Mouse (Mus musculus): ENCODE results near the gene Ccl27b.
"Not testable (repeated sequence)": the region's sequence is repeated elsewhere in the genome, so short reads cannot be mapped to it uniquely, and the experiment has no call there.

Ccl27b gene

DNA sequence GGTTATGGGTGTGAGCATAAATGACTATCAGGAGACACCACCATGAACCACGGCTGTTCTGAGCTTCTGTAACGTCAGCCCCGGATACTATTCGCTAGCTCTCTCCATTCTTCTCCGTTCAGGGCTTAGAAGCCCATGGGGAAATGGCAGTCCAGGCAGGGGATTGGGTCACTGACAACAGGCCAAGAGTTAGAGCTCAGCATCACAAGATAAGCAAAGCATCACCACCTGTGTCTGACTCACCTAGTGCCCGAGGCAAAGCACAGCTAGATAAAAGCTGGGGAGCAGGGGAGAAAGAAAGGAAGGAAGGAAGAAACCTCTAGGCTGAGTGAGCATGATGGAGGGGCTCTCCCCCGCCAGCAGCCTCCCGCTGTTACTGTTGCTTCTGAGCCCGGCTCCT is at the start of gene Ccl27b:
Ccl27b (plus strand) TSS at position 301 of the 400 bp plus-strand sequence.
- DNase-seq (ENCODE audit: low spot score): not testable (repeated sequence)

DNA sequence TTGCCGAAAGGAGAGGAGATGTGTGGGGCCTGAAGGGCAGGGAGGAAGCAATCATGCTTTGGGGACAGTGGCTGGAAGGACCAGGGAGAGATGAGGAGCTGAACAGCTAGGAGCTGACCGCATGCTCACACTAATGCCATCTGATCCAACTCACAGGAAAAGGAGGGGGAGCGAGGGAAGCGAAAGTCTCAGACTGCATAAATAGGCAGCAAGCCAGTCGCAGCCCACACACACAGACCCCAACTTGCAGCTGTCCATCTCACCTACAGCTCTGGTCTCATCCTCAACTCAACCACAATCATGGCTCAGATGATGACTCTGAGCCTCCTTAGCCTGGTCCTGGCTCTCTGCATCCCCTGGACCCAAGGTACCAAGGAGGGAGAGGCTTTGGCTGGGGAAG is 43.2 kb upstream of the Ccl27b start, which contains the start of gene Gm10591:
Gm10591 (plus strand) TSS at position 301 of the 400 bp plus-strand sequence.
- DNase-seq (ENCODE audit: low spot score): not testable (repeated sequence)

DNA sequence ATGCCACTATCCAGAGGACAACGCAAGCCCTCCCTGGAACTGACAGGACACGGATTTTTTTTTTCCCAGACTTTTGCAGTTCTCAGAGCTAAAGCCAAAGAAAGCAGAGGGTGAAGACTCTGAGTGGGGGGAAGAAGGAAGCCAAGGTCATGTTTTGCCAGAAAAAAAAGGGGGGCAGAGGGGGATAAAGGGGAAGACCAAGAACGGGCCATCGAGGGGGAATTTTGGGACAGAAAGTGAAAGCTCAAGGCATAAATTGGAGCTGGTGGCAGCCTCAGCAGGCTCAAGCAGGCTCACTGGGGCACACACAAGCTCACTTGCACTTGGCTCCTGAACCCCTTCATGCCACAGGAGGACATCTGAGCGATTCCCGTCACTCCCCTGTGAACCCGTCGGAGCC is 25.6 kb upstream of the Ccl27b start, which contains the start of gene Gm2564:
Gm2564 (plus strand) TSS at position 301 of the 400 bp plus-strand sequence.
- DNase-seq (ENCODE audit: low spot score): not testable (repeated sequence)

DNA sequence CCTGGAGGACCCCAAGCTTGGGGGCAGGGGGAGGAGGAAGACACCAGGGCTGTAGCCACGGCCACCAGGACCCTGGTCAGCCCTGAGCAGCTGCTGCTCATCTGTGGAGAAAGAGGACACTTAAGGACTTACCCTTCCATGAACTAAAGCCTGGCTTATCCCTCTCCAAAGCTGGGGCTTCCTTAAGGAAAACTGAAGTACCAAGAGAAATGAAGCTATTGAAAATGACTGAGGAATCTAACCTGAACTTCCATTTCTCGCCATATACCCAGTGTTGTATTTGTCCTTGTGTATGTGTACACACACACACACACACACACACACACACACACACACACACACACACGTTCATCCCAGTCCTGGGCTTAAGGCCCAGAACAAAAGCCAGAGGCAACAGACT is 6.7 kb downstream of the Ccl27b start, which contains the start of gene Il11ra2:
Il11ra2 (minus strand) TSS at position 101 of the 400 bp plus-strand sequence.
- DNase-seq (ENCODE audit: low spot score): not testable (repeated sequence)

DNA sequence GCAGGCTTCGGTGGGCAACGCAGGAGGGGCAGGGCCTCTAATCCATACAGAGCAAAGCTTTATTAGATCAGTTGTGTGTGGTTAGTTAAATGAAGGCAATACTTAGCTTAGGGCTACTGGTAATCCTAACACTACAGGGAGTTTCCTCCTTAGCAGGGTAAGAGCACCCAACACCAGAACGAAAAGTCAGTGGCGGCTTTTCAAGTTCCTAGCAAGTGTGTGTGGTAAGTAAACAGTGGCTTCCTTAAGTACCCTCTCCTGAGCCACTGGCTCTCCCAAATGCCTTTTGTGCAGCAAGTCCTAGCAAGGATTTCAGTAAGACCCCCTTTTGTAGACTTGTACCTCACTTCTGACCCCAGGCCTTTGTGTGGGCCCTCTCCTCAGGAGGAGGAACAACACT is 20.4 kb downstream of the Ccl27b start:
- DNase-seq (ENCODE audit: low spot score): not testable (repeated sequence)

- DNase-seq (ENCODE audit: low spot score): not testable (repeated sequence)
These were observed 24.3 kb downstream of the Ccl27b start for GRCm38 (mm10) chr4:42679365-42679764.

DNA sequence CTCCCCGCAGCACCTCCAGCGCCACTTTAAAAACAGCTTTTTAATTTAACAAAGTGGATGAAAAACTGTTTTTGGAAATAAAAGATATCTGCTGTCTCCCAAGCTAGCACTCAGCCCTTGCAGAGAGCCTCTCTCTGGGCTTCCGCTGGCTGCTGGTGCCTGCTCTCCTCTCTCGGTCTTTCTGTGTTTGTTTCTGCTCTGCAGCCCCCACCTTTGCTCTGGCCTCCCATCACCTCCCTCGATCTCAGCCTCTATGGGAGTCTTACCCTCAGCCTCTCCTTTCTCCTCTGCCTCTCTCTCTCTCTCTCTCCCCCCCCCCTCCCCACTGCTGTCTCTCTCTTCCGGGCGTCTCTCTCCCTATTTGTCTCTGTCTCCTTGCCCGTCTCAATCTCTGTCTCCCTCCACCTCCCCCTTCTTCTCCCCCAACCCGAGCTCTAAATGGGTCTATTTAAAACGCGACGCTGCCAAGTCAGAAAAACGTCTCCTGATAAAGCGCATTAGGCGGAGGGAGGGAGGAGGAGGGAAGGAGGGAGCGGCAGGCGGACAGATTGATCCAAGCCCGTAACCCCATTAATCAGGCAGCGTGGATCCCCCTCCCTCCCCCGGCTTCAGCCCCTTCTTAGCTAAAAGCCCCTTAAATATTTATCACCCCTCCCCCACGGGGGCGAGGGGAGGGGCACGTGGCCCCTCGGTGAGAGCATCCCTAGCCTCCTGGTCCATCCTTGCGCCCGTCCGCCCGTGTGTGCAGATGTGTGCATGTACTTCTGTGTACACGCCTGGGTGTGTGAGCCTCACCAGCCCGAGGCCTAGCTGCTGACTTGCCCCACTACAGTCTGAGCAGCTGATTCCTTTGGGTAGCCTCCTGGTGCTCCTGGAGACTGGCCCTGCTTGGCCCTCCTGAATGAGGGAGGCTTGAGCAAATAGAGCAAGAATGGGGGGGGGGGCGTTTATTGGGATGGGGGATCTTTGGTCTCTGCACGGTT is 25.6 kb downstream of the Ccl27b start:
- DNase-seq (ENCODE audit: low spot score): not testable (repeated sequence)

DNA sequence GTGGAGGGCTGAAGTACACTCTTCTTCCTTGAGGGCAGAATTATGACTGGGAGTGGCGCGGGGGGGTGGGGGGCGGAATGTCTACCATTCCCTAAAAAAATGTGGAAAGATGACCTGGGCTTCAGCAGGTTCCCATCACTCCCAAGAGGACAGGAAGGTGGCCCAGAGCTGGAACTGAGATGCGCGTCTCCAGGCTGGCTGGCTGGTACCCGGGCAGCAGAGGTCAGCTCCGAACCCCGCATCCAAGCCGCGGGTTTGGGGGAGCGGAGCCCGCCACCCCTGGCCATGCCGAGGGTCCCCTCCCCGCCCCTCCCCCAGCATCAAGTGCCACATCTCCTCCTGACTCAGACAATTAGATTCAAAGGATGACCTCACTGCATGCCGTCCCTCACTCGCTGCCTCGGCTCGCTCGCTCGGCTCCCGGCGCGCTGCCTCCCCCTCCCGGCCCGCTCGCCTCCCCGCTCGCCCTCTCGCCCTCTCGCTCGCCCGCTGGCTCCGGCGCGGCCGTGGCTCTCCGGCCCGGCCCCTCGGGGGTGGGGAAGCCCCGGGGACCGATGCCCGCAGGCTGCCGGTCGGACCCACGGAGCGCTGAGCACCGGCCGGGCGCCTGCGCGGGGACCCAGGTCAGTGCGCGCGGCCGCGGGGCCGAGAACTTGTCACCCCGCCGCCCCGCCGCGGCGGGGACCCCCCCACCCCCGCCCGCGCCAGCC is 26.6 kb downstream of the Ccl27b start:
- DNase-seq (ENCODE audit: low spot score): not testable (repeated sequence)

DNA sequence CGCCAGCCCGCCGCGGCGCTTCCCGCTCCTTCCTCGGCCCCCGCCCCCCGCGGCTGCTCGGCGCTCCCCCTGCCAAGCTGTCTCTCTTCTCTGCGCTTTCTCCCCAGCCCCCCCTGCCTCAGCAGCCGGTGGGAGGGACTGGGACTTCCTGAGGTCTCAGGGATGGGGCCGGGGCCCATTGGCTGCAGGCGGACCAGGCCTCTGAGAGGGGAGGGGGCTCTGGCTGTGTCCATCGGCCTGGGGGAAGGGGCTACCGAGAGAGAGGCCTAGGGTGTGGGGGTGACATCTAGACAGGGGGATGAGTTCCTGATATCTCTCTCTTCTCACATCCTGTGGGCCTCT is 27.1 kb downstream of the Ccl27b start:
- DNase-seq (ENCODE audit: low spot score): not testable (repeated sequence)
